Mouse (Mus musculus): ENCODE data around the gene Vmn2r54. TPM values are rescaled to one million over a fixed set of nuclear protein-coding genes. Genes with fewer than 3 reads are reported as not detected.

Gene Vmn2r54
- not detected for polyA plus RNA-seq (2014; fragmentation: Illumina TruSeq; extraction: RNeasy Lipid Tissue Mini Kit (QIAGEN cat#74804); ENCODE audit: low read depth, low replicate concordance)

DNA sequence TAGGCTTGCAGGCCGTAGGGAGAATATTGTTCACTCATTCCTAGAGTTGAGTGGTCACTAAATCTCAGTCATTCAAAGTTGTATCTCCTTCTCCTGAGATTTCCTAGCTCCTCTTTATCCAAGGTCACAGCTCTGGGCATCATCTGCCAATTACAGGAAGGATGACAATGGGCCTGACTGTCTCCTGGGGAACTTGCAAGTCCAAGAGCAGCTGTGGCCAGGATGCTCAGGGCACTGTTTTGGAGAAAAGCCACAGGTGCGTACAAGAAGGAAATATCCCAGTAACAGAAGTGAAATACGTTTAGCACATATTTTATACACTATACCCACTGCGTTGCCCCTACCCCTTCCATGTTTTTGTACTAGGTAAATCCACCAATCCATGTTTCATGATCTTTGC lies at the start of gene Vmn2r54:
Gene Vmn2r54 (minus strand): TSS at position 101 of the 400 bp plus-strand sequence.

GRCm38 (mm10) chr7:12684903-12685302 lies 44.8 kb upstream of the Vmn2r54 start, which contains the start of gene Vmn2r55:
Vmn2r55 (minus strand) TSS chr7:12685003.

DNA sequence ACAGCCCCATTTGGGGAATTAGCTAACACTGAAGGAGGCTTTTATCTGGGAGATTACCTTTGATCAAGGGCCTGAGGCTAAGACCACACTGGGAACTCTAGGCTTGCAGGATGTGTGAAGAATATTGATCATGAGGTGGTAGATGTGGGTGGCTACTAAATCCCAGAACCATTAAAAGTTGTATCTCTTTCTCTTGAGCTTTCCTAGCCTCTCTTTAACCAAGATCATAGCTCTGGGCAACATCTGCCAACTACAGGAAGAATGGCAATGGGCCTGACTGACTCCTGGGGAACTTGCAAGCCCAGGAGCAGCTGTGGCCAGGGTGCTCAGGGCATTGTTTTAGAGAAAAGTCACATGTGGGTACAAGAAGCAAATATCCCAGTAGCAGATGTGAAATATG lies 31.4 kb downstream of the Vmn2r54 start, which contains the start of gene Vmn2r53:
Gene Vmn2r53 (minus strand): TSS at position 101 of the 400 bp plus-strand sequence.

Other genes starting within 250 kb of the Vmn2r54 start
- gene Zfp551, start 217.6 kb downstream of the Vmn2r54 start, polyA plus RNA-seq (2014; fragmentation: Illumina TruSeq; extraction: RNeasy Lipid Tissue Mini Kit (QIAGEN cat#74804); ENCODE audit: low read depth, low replicate concordance): 1.5 TPM
- gene Zfp606, start 162.0 kb downstream of the Vmn2r54 start, polyA plus RNA-seq (2014; fragmentation: Illumina TruSeq; extraction: RNeasy Lipid Tissue Mini Kit (QIAGEN cat#74804); ENCODE audit: low read depth, low replicate concordance): 10.0 TPM
- gene 2900092C05Rik, start 127.8 kb downstream of the Vmn2r54 start, polyA plus RNA-seq (2014; fragmentation: Illumina TruSeq; extraction: RNeasy Lipid Tissue Mini Kit (QIAGEN cat#74804); ENCODE audit: low read depth, low replicate concordance): not detected
- not detected for gene Vmn2r53, start 31.5 kb downstream of the Vmn2r54 start, polyA plus RNA-seq (2014; fragmentation: Illumina TruSeq; extraction: RNeasy Lipid Tissue Mini Kit (QIAGEN cat#74804); ENCODE audit: low read depth, low replicate concordance)
- not detected for gene Vmn2r55, start 44.7 kb upstream of the Vmn2r54 start, polyA plus RNA-seq (2014; fragmentation: Illumina TruSeq; extraction: RNeasy Lipid Tissue Mini Kit (QIAGEN cat#74804); ENCODE audit: low read depth, low replicate concordance)
- gene Vmn2r56, start 94.7 kb upstream of the Vmn2r54 start, polyA plus RNA-seq (2014; fragmentation: Illumina TruSeq; extraction: RNeasy Lipid Tissue Mini Kit (QIAGEN cat#74804); ENCODE audit: low read depth, low replicate concordance): not detected
- 1.4 TPM for gene Zscan18, start 163.3 kb upstream of the Vmn2r54 start, polyA plus RNA-seq (2014; fragmentation: Illumina TruSeq; extraction: RNeasy Lipid Tissue Mini Kit (QIAGEN cat#74804); ENCODE audit: low read depth, low replicate concordance)
- 5.9 TPM for gene Zfp329, start 178.5 kb upstream of the Vmn2r54 start, polyA plus RNA-seq (2014; fragmentation: Illumina TruSeq; extraction: RNeasy Lipid Tissue Mini Kit (QIAGEN cat#74804); ENCODE audit: low read depth, low replicate concordance)
- gene Zfp110, start 194.4 kb upstream of the Vmn2r54 start, polyA plus RNA-seq (2014; fragmentation: Illumina TruSeq; extraction: RNeasy Lipid Tissue Mini Kit (QIAGEN cat#74804); ENCODE audit: low read depth, low replicate concordance): 21.8 TPM
- gene Zfp128, start 240.9 kb upstream of the Vmn2r54 start, polyA plus RNA-seq (2014; fragmentation: Illumina TruSeq; extraction: RNeasy Lipid Tissue Mini Kit (QIAGEN cat#74804); ENCODE audit: low read depth, low replicate concordance): 3.1 TPM